Mouse (Mus musculus) kidney, embryonic 14.5 days (tissue): ENCODE measurements around the gene Myh1. TPM values are rescaled to one million over a fixed set of nuclear protein-coding genes. Genes with fewer than 3 reads are reported as not detected.

Experiments used
- ATAC-seq: fragments of 200-750 bp; cut with Nextera tagmentation; 2 replicates; pipeline ENCODE4 v1.8.0; 2017; ENCODE audit warnings: moderate number of reproducible peaks, mild to moderate bottlenecking, moderate TSS enrichment, moderate library complexity; ENCODE audit not compliant: low FRiP score, low TSS enrichment
- H3K27ac ChIP-seq: fragments of 300-500 bp; sonication (generic); 2 replicates; pipeline ENCODE4 v1.5.1; 2014; ENCODE audit warnings: low read depth, mild to moderate bottlenecking, low read length, moderate library complexity, mixed read lengths
- H3K27me3 ChIP-seq: fragments of 300-500 bp; sonication (generic); 2 replicates; pipeline ENCODE4 v1.6.1; 2014; ENCODE audit warnings: mild to moderate bottlenecking, low read length; ENCODE audit not compliant: control insufficient read depth, insufficient read depth
- H3K36me3 ChIP-seq: fragments of 300-500 bp; sonication (generic); 2 replicates; pipeline ENCODE4 v1.6.1; 2014; ENCODE audit warnings: low read length, mixed read lengths; ENCODE audit not compliant: control insufficient read depth, insufficient read depth
- H3K4me1 ChIP-seq: fragments of 300-500 bp; sonication (generic); 2 replicates; pipeline ENCODE4 v1.6.1; 2014; ENCODE audit warnings: low read length, mixed read lengths; ENCODE audit not compliant: control insufficient read depth, insufficient read depth
- H3K4me2 ChIP-seq: fragments of 300-500 bp; sonication (generic); replicated peaks from 2 replicates; pipeline ENCODE4 v1.6.1; 2014; ENCODE audit warnings: low read depth, mild to moderate bottlenecking, low read length
- H3K4me3 ChIP-seq: fragments of 300-500 bp; sonication (generic); 2 replicates; pipeline ENCODE4 v1.5.1; 2014; ENCODE audit warnings: mild to moderate bottlenecking, low read length
- H3K9ac ChIP-seq: fragments of 300-500 bp; sonication (generic); 2 replicates; pipeline ENCODE4 v1.6.1; 2014; ENCODE audit warnings: low read depth, mild to moderate bottlenecking, low read length, moderate library complexity
- H3K9me3 ChIP-seq: fragments of 300-500 bp; sonication (generic); 2 replicates; pipeline ENCODE4 v1.6.1; 2016; ENCODE audit warnings: low read length; ENCODE audit not compliant: control insufficient read depth
- WGBS: fragments of 180-500 bp; shearing (Covaris S2); extraction: QIAGEN DNeasy Blood & Tissue Kit; methylation state at CpG from one replicate; pipeline ENCODE4 v1.1.7; 2014; 5-methylcytosine and 5-hydroxymethylcytosine counted together
- polyA plus RNA-seq: library from polyadenylated mRNA; unstranded; fragments of >200 nt; fragmentation: Nextera tagmentation; extraction: Ambion mirVana; gene quantifications from 2 replicates; pipeline ENCODE4 v1.2.1, GENCODE M21; 2014

The Myh1 gene
- 0.04 TPM in 1 of 2 replicates, not detected in the other for polyA plus RNA-seq

DNA sequence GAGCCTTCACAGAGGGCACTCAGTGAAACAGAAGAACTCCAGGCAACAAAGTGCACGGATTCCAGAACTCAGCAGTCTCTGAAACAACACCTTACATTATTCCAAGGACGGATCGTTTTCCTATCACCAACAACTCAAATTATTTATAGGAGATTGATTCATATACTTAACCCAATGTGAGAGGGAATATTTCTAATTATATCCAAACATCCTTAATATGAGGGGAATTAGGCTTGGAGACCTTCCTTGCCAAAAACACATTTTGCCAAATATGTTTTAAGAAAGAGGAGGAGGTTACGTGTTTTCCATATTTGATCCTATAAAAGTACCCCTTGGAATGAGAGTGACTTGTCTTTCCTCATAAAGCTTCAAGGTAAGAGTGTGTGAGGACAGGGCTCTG is at the start of gene Myh1:
Gene Myh1 (plus strand): TSS at position 301 of the 400 bp plus-strand sequence.
- H3K36me3 ChIP-seq: no peaks in the 10 kb centered on the region
- WGBS: 69% methylated on average over 4 of the region's 4 CpGs
- no peaks in the 10 kb centered on the region for H3K27me3 ChIP-seq
- no peaks in the 10 kb centered on the region for H3K4me1 ChIP-seq
- H3K9me3 ChIP-seq: no peaks in the 10 kb centered on the region
- no peak within 1 kb of the TSS for H3K4me2 ChIP-seq
- H3K4me3 ChIP-seq: no peak within 1 kb of the TSS
- no peak for ATAC-seq
- H3K9ac ChIP-seq: no peak within 1 kb of the TSS
- H3K27ac ChIP-seq: no peak within 1 kb of the TSS

- no peaks in the 10 kb centered on the region for H3K36me3 ChIP-seq
- H3K27ac ChIP-seq: no peak overlapping the region
- H3K4me2 ChIP-seq: no peak overlapping the region
- H3K9me3 ChIP-seq: no peaks in the 10 kb centered on the region
- no peak overlapping the region for H3K4me3 ChIP-seq
- no peaks in the 10 kb centered on the region for H3K4me1 ChIP-seq
- no peak overlapping the region for H3K9ac ChIP-seq
- ATAC-seq: no peak
- H3K27me3 ChIP-seq: no peaks in the 10 kb centered on the region
- WGBS: 91% methylated on average over 2 of the region's 2 CpGs
These were observed 49.6 kb upstream of the Myh1 start for GRCm38 (mm10) chr11:67150237-67150636.

- H3K36me3 ChIP-seq: no peaks in the 10 kb centered on the region
- 59% methylated on average over 3 of the region's 3 CpGs for WGBS
- no peaks in the 10 kb centered on the region for H3K4me1 ChIP-seq
- H3K9me3 ChIP-seq: no peaks in the 10 kb centered on the region
- H3K9ac ChIP-seq: no peak overlapping the region
- H3K4me3 ChIP-seq: no peak overlapping the region
- no peak overlapping the region for H3K4me2 ChIP-seq
- H3K27me3 ChIP-seq: no peaks in the 10 kb centered on the region
- no peak for ATAC-seq
- H3K27ac ChIP-seq: no peak overlapping the region
These were observed 48.7 kb upstream of the Myh1 start for GRCm38 (mm10) chr11:67151159-67151558.

DNA sequence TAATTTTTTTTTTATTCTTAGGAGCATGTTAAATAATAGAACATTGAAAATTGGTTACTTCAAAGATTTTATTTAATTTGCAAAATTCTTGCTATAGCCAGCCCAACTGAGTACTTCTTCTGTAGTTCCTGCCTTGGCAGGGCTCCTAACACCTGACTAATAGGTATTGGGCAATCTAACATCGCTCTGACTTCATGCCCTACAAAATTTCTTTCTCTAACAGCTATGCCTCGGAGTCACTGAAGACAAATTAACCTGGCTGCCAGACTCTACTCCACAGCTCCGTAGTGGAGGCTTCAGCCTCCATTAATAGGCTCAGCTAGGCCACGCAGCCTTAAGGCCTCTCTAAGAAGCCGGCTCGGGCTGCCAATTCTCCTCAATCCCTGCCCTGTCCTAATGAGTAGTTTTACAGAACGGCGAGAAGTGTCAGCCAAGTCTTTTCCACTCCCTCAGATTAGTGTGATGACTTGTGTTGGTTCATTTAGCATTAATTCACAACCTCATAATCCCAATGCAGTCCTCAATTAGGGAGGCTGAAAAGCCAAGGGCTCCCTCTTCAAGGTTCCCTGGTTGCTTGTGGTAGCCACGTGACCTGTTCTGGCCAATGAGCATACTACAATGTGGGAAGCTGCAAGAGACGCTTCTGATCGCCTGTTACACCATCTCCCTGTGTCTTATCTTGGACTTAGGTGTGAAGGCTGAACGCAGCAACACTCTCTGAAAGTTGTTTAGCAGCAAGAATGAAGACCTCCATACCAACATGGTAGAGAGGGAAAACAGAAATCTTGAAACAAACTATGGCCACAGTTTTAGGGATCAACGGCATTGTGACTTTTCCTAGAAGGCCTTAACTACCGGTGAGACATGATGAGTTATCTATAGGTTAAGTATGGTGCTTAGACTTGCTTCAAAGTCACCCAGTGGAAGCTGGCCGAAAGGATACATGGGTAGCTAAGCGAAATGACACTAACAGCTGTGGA is 47.9 kb upstream of the Myh1 start:
- no peak overlapping the region for H3K4me2 ChIP-seq
- H3K9ac ChIP-seq: no peak overlapping the region
- H3K4me1 ChIP-seq: no peaks in the 10 kb centered on the region
- no peak for ATAC-seq
- no peak overlapping the region for H3K27ac ChIP-seq
- H3K27me3 ChIP-seq: no peaks in the 10 kb centered on the region
- WGBS: 88% methylated on average over 16 of the region's 16 CpGs
- H3K9me3 ChIP-seq: no peaks in the 10 kb centered on the region
- H3K36me3 ChIP-seq: no peaks in the 10 kb centered on the region
- H3K4me3 ChIP-seq: no peak overlapping the region

GRCm38 (mm10) chr11:67153123-67153522 is 46.7 kb upstream of the Myh1 start:
- no peaks in the 10 kb centered on the region for H3K36me3 ChIP-seq
- no peaks in the 10 kb centered on the region for H3K27me3 ChIP-seq
- H3K27ac ChIP-seq: no peak overlapping the region
- no peak overlapping the region for H3K4me2 ChIP-seq
- no peak overlapping the region for H3K4me3 ChIP-seq
- H3K9me3 ChIP-seq: no peaks in the 10 kb centered on the region
- no peak for ATAC-seq
- 40% methylated on average over 1 of the region's 1 CpGs for WGBS
- no peaks in the 10 kb centered on the region for H3K4me1 ChIP-seq
- H3K9ac ChIP-seq: no peak overlapping the region

GRCm38 (mm10) chr11:67153843-67154242 is 46.0 kb upstream of the Myh1 start:
- H3K27ac ChIP-seq: no peak overlapping the region
- H3K36me3 ChIP-seq: no peaks in the 10 kb centered on the region
- H3K27me3 ChIP-seq: no peaks in the 10 kb centered on the region
- no peaks in the 10 kb centered on the region for H3K4me1 ChIP-seq
- no peaks in the 10 kb centered on the region for H3K9me3 ChIP-seq
- H3K4me2 ChIP-seq: no peak overlapping the region
- H3K4me3 ChIP-seq: no peak overlapping the region
- no peak for ATAC-seq
- 79% methylated on average over 1 of the region's 1 CpGs for WGBS
- no peak overlapping the region for H3K9ac ChIP-seq

DNA sequence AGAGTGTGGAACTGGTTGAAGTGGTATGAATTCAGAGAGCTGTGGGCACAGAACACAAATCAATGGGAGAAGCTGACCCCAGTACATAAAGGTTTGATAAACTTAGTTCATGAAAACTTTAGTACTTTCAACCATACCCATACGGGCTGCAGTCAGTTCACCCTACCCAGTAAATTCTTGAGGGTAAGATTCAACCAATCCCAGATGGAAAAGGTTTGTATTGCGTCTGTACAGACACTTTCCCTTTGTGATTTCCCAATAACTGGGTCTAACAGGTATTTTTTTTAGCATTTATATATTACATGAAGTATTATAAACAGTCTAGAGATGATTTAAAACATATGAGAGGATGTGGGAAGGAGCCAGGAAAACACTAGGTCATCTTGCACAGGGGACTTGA is 44.2 kb upstream of the Myh1 start:
- H3K4me1 ChIP-seq: no peaks in the 10 kb centered on the region
- no peaks in the 10 kb centered on the region for H3K9me3 ChIP-seq
- no peaks in the 10 kb centered on the region for H3K27me3 ChIP-seq
- no peak overlapping the region for H3K4me2 ChIP-seq
- no peak for ATAC-seq
- 90% methylated on average over 2 of the region's 2 CpGs for WGBS
- no peaks in the 10 kb centered on the region for H3K36me3 ChIP-seq
- H3K27ac ChIP-seq: no peak overlapping the region
- H3K9ac ChIP-seq: no peak overlapping the region
- H3K4me3 ChIP-seq: no peak overlapping the region

- ATAC-seq: no peak
- Histone ChIP-seq H3K9me3 (no peaks in the 10 kb centered on the region), H3K4me1 (no peaks in the 10 kb centered on the region), H3K4me2 (no peak overlapping the region), H3K4me3 (no peak overlapping the region), H3K36me3 (no peaks in the 10 kb centered on the region), H3K27ac (no peak overlapping the region), H3K27me3 (no peaks in the 10 kb centered on the region), H3K9ac (no peak overlapping the region)
- WGBS: 94% methylated on average over 3 of the region's 3 CpGs
These were observed 39.7 kb upstream of the Myh1 start for GRCm38 (mm10) chr11:67160131-67160530.

- no peaks in the 10 kb centered on the region for H3K4me1 ChIP-seq
- WGBS: 78% methylated on average over 4 of the region's 4 CpGs
- no peak overlapping the region for H3K4me3 ChIP-seq
- ATAC-seq: no peak
- no peaks in the 10 kb centered on the region for H3K27me3 ChIP-seq
- no peak overlapping the region for H3K4me2 ChIP-seq
- no peaks in the 10 kb centered on the region for H3K36me3 ChIP-seq
- H3K27ac ChIP-seq: no peak overlapping the region
- H3K9ac ChIP-seq: no peak overlapping the region
- no peaks in the 10 kb centered on the region for H3K9me3 ChIP-seq
These were observed 36.2 kb upstream of the Myh1 start for GRCm38 (mm10) chr11:67163701-67164100.
